Mouse (Mus musculus) spleen, adult 2 months (tissue): ENCODE data around the gene Rora. TPM values are rescaled to one million over a fixed set of nuclear protein-coding genes. Genes with fewer than 3 reads are reported as not detected.

ENCODE experiments used
- DNase-seq, 2 experiments: peaks; one replicate each; pipeline versions ENCODE4 v3.0.0 to v3.0.0-alpha.2; 2012 to 2021; ENCODE audit warnings: low spot score in 2 of 2, low read depth in 1 of 2
- H3K27ac ChIP-seq: fragments of 200-500 bp; 2 replicates; pipeline ENCODE4 v1.5.1; 2012; ENCODE audit warnings: low read length, inconsistent platforms; ENCODE audit not compliant: insufficient read depth
- H3K27me3 ChIP-seq: fragments of 200-500 bp; 2 replicates; pipeline ENCODE4 v1.6.1; 2012; ENCODE audit warnings: mild to moderate bottlenecking, moderate library complexity, low read length, inconsistent platforms; ENCODE audit not compliant: control insufficient read depth, insufficient read depth
- H3K36me3 ChIP-seq: fragments of 200-500 bp; 2 replicates; pipeline ENCODE4 v1.6.1; 2012; ENCODE audit warnings: mild to moderate bottlenecking, low read length, inconsistent platforms; ENCODE audit not compliant: control insufficient read depth, insufficient read depth
- H3K4me1 ChIP-seq: fragments of 200-500 bp; 2 replicates; pipeline ENCODE4 v1.6.1; 2011; ENCODE audit warnings: inconsistent platforms; ENCODE audit not compliant: control insufficient read depth, insufficient read depth, insufficient read length
- H3K4me3 ChIP-seq: fragments of 200-500 bp; 2 replicates; pipeline ENCODE4 v1.5.1; 2011; ENCODE audit warnings: mild to moderate bottlenecking, inconsistent platforms; ENCODE audit not compliant: insufficient read depth, insufficient read length; ENCODE audit errors: extremely low read depth
- CTCF ChIP-seq: fragments of 200-500 bp; IDR thresholded peaks from 2 replicates; pipeline ENCODE4 v1.5.1; 2011; ENCODE audit warnings: mild to moderate bottlenecking, inconsistent platforms; ENCODE audit not compliant: insufficient read depth, insufficient read length, insufficient replicate concordance; ENCODE audit errors: extremely low read depth
- POLR2A ChIP-seq: fragments of 200-500 bp; IDR thresholded peaks from 2 replicates; pipeline ENCODE4 v1.6.1; 2011; ENCODE audit warnings: low read depth, low read length, inconsistent platforms
- WGBS: fragments of 180-500 bp; shearing (Covaris S2); methylation state at CpG from one replicate; pipeline ENCODE4 v1.1.7; 2018; 5-methylcytosine and 5-hydroxymethylcytosine counted together
- polyA plus RNA-seq: library from polyadenylated mRNA; depleted of rRNA; stranded (reverse); fragments of >200 nt; gene quantifications from 2 replicates; pipeline ENCODE4 v1.2.3, GENCODE M21; 2012

The Rora gene
- polyA plus RNA-seq, 1 experiment, result 1.7 TPM

- no peak for TF ChIP-seq POLR2A
- TF ChIP-seq CTCF, result no peak
Observed at GRCm38 (mm10) chr9:68656796-68657130, 3.2 kb downstream of the Rora start.

GRCm38 (mm10) chr9:68670731-68671130 lies 17.1 kb downstream of the Rora start:
- H3K27ac ChIP-seq, result no peak overlapping the region
- TF ChIP-seq CTCF, result no peak
- TF ChIP-seq POLR2A, result no peak
- no peaks in the 10 kb centered on the region for H3K27me3 ChIP-seq
- DNase-seq, result no peak
- no peak overlapping the region for H3K4me3 ChIP-seq
- H3K36me3 ChIP-seq, result no peaks in the 10 kb centered on the region
- 76% methylated on average over 3 of the region's 3 CpGs for WGBS
- H3K4me1 ChIP-seq, result no peaks in the 10 kb centered on the region

More at GRCm38 (mm10) chr9:68656796-68657130, 3.2 kb downstream of the Rora start:
- H3K36me3 ChIP-seq, result no peaks in the 10 kb centered on the region
- 68% methylated on average over 6 of the region's 6 CpGs for WGBS
- no peak overlapping the region for H3K4me3 ChIP-seq
- no peak overlapping the region for H3K27ac ChIP-seq
- H3K4me1 ChIP-seq, result no peaks in the 10 kb centered on the region
- DNase-seq, result no peak
- peaks cover 11% of the 10 kb centered on the region for H3K27me3 ChIP-seq

DNA sequence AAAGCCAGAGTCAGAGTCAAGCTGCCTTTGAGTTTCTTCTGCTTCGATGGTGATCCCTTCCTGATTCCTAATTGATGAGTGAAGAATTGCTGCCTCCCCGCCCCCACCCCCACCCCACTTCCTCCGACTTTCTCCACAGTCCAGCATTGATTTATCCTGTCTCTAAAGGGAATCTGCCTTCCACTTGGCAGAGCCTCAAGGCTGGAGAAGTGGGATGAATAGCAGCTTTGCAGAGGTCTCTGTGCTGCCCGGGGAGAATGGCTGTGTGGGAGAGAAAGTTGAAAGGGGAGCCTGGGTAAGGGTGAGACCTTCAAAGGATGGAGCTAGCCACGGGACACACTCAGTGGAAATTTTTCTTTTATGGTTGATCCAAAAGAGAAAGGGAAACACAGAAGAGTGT lies 18.9 kb downstream of the Rora start:
- DNase-seq, result no peak

GRCm38 (mm10) chr9:68673221-68673620 lies 19.6 kb downstream of the Rora start:
- TF ChIP-seq CTCF (no peak), POLR2A (no peak)
- no peaks in the 10 kb centered on the region for H3K4me1 ChIP-seq
- 68% methylated on average over 1 of the region's 1 CpGs for WGBS
- no peak overlapping the region for H3K27ac ChIP-seq
- H3K36me3 ChIP-seq, result no peaks in the 10 kb centered on the region
- no peak for DNase-seq
- no peaks in the 10 kb centered on the region for H3K27me3 ChIP-seq
- no peak overlapping the region for H3K4me3 ChIP-seq

More for the DNA sequence above, 18.9 kb downstream of the Rora start:
- Histone ChIP-seq H3K27me3 (no peaks in the 10 kb centered on the region), H3K4me3 (no peak overlapping the region), H3K27ac (no peak overlapping the region), H3K36me3 (no peaks in the 10 kb centered on the region), H3K4me1 (no peaks in the 10 kb centered on the region)
- 64% methylated on average over 5 of the region's 5 CpGs for WGBS
- TF ChIP-seq CTCF, result no peak
- TF ChIP-seq POLR2A, result no peak

- H3K4me3 ChIP-seq, result no peak overlapping the region
- TF ChIP-seq CTCF, result no peak
- no peak for TF ChIP-seq POLR2A
- WGBS, result 91% methylated on average over 12 of the region's 12 CpGs
Observed at GRCm38 (mm10) chr9:68679871-68680374, 26.3 kb downstream of the Rora start.

DNA sequence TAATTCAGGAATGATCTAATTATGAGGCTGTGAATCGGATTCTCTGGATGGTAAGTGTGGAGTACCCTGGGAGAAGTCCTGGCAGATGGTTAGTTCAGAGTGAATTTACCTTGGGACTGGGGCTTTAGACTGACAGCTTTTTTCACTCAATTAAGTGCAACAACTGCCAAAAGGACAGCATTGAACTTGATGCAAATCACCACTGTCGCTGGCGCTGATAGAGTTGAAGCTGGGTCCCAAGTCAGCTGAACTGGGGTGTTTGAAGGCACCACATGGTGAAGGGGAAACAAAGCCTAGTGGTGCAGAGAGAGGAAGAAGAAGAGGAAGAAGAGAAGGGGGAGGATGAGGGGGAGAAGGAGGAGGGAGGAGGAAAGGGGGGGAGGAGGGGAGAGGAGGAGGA lies 30.4 kb downstream of the Rora start:
- Histone ChIP-seq H3K4me1 (no peaks in the 10 kb centered on the region), H3K36me3 (no peaks in the 10 kb centered on the region), H3K27ac (no peak overlapping the region), H3K27me3 (no peaks in the 10 kb centered on the region), H3K4me3 (no peak overlapping the region)
- 37% methylated on average over 3 of the region's 3 CpGs for WGBS
- TF ChIP-seq CTCF, result no peak
- TF ChIP-seq POLR2A, result no peak
- no peak for DNase-seq

More at GRCm38 (mm10) chr9:68679871-68680374, 26.3 kb downstream of the Rora start:
- no peak for DNase-seq
- H3K36me3 ChIP-seq, result no peaks in the 10 kb centered on the region
- no peaks in the 10 kb centered on the region for H3K4me1 ChIP-seq
- H3K27me3 ChIP-seq, result no peaks in the 10 kb centered on the region
- no peak overlapping the region for H3K27ac ChIP-seq

DNA sequence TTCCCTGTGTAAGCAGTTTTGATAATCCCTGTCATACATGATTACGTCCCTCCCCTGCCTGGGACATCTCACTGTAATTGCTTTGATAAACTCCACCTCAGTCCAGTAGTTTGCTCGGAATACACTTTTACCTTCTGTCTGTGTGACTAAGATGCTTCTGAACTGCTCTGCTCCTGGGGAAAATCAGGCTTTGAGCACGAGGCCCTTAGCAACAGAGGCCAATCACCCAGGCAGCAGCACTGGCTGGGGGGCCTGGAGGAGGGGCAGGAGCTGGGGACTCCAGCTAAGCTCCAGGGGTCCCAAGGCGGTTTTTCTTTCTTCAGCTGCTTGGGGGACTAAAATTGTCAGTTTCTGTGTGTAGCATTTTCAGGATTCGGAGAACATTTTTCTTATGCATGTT lies 32.0 kb downstream of the Rora start:
- Histone ChIP-seq H3K4me1 (no peaks in the 10 kb centered on the region), H3K4me3 (no peak overlapping the region), H3K36me3 (no peaks in the 10 kb centered on the region), H3K27me3 (no peaks in the 10 kb centered on the region), H3K27ac (no peak overlapping the region)
- no peak for DNase-seq
- TF ChIP-seq POLR2A (no peak), CTCF (no peak)
- 83% methylated on average over 5 of the region's 5 CpGs for WGBS

DNA sequence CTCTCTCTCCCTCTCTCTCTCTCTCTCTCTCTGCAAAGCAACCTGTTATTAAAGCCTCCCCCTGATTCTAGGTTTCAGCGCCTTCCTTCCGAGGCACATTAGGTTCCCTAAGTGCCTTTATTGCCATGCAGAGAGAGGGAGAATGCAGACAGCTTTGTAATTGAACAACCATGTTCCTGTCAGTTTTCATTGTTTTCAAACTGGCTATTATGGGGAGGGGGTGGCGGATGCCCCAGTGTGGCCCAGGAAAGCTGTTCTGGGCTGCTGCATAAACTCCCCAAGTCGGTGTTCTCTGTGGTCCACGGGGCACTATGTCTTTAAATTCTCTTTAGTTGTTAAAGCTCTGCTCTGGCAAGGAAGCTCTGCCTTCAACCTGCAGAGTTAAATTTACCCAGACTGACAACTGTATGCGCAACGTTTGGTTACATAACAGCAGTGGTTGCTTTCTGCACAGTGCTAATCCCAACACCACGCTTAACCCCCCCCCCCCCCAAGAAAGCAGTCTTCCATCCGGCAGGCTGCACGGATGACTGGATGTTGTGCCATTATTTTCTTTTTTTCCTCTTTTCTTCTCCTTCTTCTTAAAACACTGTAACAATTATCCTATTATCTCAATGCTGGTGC lies 33.8 kb downstream of the Rora start:
- 73% methylated on average over 10 of the region's 10 CpGs for WGBS
- no peaks in the 10 kb centered on the region for H3K27me3 ChIP-seq
- TF ChIP-seq CTCF (no peak), POLR2A (no peak)
- no peaks in the 10 kb centered on the region for H3K36me3 ChIP-seq
- no peak overlapping the region for H3K27ac ChIP-seq
- no peaks in the 10 kb centered on the region for H3K4me1 ChIP-seq
- no peak for DNase-seq
- no peak overlapping the region for H3K4me3 ChIP-seq
